Mouse (Mus musculus) limb, embryonic 14.5 days (tissue): ENCODE measurements around the gene Atpaf2. TPM values are rescaled to one million over a fixed set of nuclear protein-coding genes. Genes with fewer than 3 reads are reported as not detected.

Source experiments
- ATAC-seq: fragments of 200-750 bp; cut with Nextera tagmentation; 2 replicates; pipeline ENCODE4 v1.8.0; 2017; ENCODE audit warnings: low read depth, moderate number of reproducible peaks, moderate TSS enrichment; ENCODE audit not compliant: low FRiP score
- DNase-seq: peaks from one replicate; pipeline ENCODE4 v3.0.0-alpha.2; 2015; ENCODE audit warnings: low spot score
- H3K27ac ChIP-seq: fragments of 300-500 bp; sonication (generic); replicated peaks from 2 replicates; pipeline ENCODE4 v1.5.1; 2014; ENCODE audit warnings: low read depth, mild to moderate bottlenecking, low read length, moderate library complexity, mixed read lengths
- H3K27me3 ChIP-seq: fragments of 300-500 bp; sonication (generic); 2 replicates; pipeline ENCODE4 v1.6.1; 2014; ENCODE audit warnings: low read length, mixed read lengths; ENCODE audit not compliant: control insufficient read depth, insufficient read depth
- H3K36me3 ChIP-seq: fragments of 300-500 bp; sonication (generic); 2 replicates; pipeline ENCODE4 v1.6.1; 2014; ENCODE audit warnings: mild to moderate bottlenecking, low read length, moderate library complexity, mixed read lengths; ENCODE audit not compliant: control insufficient read depth, insufficient read depth
- H3K4me1 ChIP-seq: fragments of 300-500 bp; sonication (generic); 2 replicates; pipeline ENCODE4 v1.6.1; 2014; ENCODE audit warnings: antibody characterized with exemption, low read length, mixed read lengths; ENCODE audit not compliant: control insufficient read depth, insufficient read depth
- H3K4me2 ChIP-seq: fragments of 300-500 bp; sonication (generic); replicated peaks from 2 replicates; pipeline ENCODE4 v1.6.1; 2014; ENCODE audit warnings: low read depth, mild to moderate bottlenecking, low read length, moderate library complexity; ENCODE audit not compliant: severe bottlenecking
- H3K4me3 ChIP-seq: fragments of 300-500 bp; sonication (generic); replicated peaks from 2 replicates; pipeline ENCODE4 v1.5.1; 2014; ENCODE audit warnings: low read length
- H3K9ac ChIP-seq: fragments of 300-500 bp; sonication (generic); 2 replicates; pipeline ENCODE4 v1.6.1; 2014; ENCODE audit warnings: mild to moderate bottlenecking, low read depth, low read length, moderate library complexity; ENCODE audit not compliant: severe bottlenecking
- H3K9me3 ChIP-seq: fragments of 300-500 bp; sonication (generic); 2 replicates; pipeline ENCODE4 v1.6.1; 2016; ENCODE audit warnings: low read length; ENCODE audit not compliant: control insufficient read depth
- POLR2A ChIP-seq: fragments of 200-500 bp; IDR thresholded peaks from 2 replicates; pipeline ENCODE4 v1.8.0; 2012; ENCODE audit warnings: inconsistent platforms, mild to moderate bottlenecking, moderate library complexity, borderline replicate concordance; ENCODE audit not compliant: insufficient read depth, insufficient read length; ENCODE audit errors: extremely low read depth
- WGBS: fragments of 180-500 bp; shearing (Covaris S2); extraction: QIAGEN DNeasy Blood & Tissue Kit; methylation state at CpG from one replicate; pipeline ENCODE4 v1.1.7; 2014; 5-methylcytosine and 5-hydroxymethylcytosine counted together
- polyA plus RNA-seq, 2 experiments: library from polyadenylated mRNA; depleted of rRNA in 1 of 2; stranded (reverse) in 1 of 2; unstranded in 1 of 2; fragments of >200 nt; fragmentation: Nextera tagmentation in 1 of 2; extraction: Ambion mirVana in 1 of 2; gene quantifications; 2 replicates each; pipeline versions ENCODE4 v1.2.1 to v1.2.3; 2012 to 2014

Gene Atpaf2
- polyA plus RNA-seq, 2 experiments = 38.0 to 47.0 TPM

DNA sequence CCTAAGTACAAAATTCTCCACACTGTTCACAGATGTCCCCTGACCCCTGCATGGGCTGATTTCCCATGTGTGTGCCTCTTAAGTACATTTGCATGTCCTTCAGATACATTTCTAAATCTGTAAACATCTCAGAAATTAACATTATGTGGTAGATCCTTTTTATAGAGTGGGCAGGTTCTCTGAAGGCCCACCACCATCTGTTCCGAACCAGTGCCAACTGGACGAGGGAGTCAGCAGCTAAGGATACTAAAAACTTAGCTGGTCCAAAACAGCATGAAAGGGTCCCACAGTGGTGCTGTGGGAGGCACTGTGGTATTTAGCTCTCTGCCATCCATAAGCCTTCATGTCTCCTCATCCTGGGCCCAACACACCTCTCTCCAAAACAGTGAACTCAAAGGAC is 21.1 kb downstream of the Atpaf2 start:
- ATAC-seq = no peak
- H3K9ac ChIP-seq = no peak overlapping the region
- H3K9me3 ChIP-seq = no peaks in the 10 kb centered on the region
- no peak for DNase-seq
- 81% methylated on average over 2 of the region's 2 CpGs for WGBS
- H3K4me1 ChIP-seq = 0 out of 2 replicates have a peak, but pooled peaks cover 2% of the 10 kb centered on the region
- no peak for TF ChIP-seq POLR2A
- no peak overlapping the region for H3K4me2 ChIP-seq
- H3K4me3 ChIP-seq = no peak overlapping the region
- peaks cover 16% of the 10 kb centered on the region for H3K36me3 ChIP-seq
- H3K27me3 ChIP-seq = no peaks in the 10 kb centered on the region
- H3K27ac ChIP-seq = no peak overlapping the region

DNA sequence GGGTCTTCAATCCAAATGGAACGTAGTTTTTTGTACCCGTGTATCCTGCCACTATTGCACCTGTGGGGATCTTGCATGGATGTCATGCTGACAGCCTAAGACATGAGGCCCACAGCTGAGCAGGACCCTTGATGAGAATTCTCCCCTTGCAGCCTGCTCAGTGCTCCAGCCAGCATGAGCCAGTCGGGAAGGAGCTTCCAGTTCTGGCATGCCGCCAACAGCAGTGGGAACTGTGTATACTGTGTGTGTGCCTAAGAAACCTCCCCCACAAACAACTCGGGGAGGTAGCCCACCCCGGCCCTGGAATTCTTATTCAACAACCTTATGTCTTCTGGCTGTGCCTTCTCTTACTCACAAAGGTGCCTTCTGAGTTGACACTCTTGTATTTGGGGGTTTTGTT is 21.7 kb downstream of the Atpaf2 start:
- H3K9me3 ChIP-seq = no peaks in the 10 kb centered on the region
- H3K4me2 ChIP-seq = no peak overlapping the region
- TF ChIP-seq POLR2A = no peak
- no peak for DNase-seq
- ATAC-seq = no peak
- H3K4me1 ChIP-seq = 0 out of 2 replicates have a peak, but pooled peaks cover 2% of the 10 kb centered on the region
- no peak overlapping the region for H3K27ac ChIP-seq
- H3K4me3 ChIP-seq = no peak overlapping the region
- H3K36me3 ChIP-seq = peaks cover 10% of the 10 kb centered on the region
- no peaks in the 10 kb centered on the region for H3K27me3 ChIP-seq
- H3K9ac ChIP-seq = no peak overlapping the region
- WGBS = 56% methylated on average over 6 of the region's 6 CpGs

DNA sequence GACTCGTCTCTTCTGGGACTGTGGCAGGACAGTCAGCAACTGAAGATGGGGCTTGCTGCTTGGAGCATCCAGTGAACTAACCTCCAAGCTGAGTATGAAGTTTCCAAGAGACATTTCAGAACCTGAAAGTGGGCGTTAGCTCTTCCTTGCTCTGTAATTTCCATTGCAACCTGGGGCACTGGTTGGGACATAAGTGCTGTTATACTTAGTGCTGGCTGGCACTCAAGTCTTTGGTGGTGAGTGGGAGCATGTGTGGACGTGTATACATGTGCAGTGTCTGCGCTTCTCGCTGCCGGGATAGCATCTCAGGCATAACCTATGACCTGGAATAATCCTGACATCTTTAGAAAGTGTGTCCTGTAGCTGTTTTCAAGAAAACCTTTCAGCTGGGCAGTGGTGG is 26.9 kb downstream of the Atpaf2 start:
- Histone ChIP-seq H3K4me1 (0 out of 2 replicates have a peak, but pooled peaks cover 2% of the 10 kb centered on the region), H3K27me3 (no peaks in the 10 kb centered on the region), H3K36me3 (no peaks in the 10 kb centered on the region), H3K4me2 (no peak overlapping the region), H3K9ac (no peak overlapping the region), H3K27ac (no peak overlapping the region), H3K4me3 (no peak overlapping the region), H3K9me3 (no peaks in the 10 kb centered on the region)
- ATAC-seq = no peak
- 73% methylated on average over 6 of the region's 6 CpGs for WGBS
- DNase-seq = no peak
- TF ChIP-seq POLR2A = no peak

DNA sequence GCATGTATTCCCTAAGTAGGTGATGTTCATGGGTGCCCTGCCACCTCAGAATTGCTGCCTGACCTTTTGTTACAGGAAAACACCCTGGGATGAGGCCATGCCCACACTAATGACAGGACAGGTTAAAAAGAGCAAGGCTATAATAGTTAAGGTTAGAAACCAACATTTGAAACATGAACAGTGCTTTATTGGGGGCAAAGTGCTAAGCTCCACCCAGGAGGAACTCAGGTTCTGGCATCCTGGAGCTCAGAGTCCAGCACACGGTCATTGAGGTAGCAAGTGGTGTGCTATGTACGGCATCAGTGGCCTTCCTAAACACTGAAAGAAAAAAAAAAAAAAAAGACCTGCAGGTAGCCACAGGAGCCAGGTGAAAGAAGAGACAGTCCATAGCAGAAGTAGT is 30.3 kb downstream of the Atpaf2 start:
- Histone ChIP-seq H3K9me3 (no peaks in the 10 kb centered on the region), H3K4me3 (no peak overlapping the region), H3K27me3 (no peaks in the 10 kb centered on the region), H3K4me2 (no peak overlapping the region), H3K27ac (no peak overlapping the region), H3K36me3 (no peaks in the 10 kb centered on the region), H3K9ac (no peak overlapping the region), H3K4me1 (peaks cover 5% of the 10 kb centered on the region)
- TF ChIP-seq POLR2A = no peak
- ATAC-seq (no peak), DNase-seq (no peak)
- WGBS = 67% methylated on average over 2 of the region's 2 CpGs

DNA sequence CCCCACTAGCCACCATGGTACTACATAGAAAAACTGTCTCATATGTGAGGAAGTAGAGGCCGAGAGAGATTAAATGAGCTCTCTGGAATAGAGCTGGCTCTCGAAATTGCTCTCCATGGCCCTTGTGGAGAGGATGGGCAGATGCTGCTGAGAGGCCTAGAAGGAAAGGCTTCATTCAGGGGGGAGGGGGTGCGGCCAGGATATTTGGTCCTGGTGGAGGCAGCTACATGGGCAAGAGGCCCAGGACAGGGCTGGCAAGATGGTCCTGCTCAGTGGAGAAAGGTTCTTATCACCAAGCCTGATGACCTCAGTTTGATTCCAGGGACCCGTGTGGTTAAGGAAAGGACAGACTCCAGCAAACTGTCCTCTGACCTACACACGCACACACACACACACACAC is 32.3 kb downstream of the Atpaf2 start:
- Histone ChIP-seq H3K27ac (no peak overlapping the region), H3K4me2 (no peak overlapping the region), H3K27me3 (no peaks in the 10 kb centered on the region), H3K4me3 (no peak overlapping the region), H3K36me3 (no peaks in the 10 kb centered on the region), H3K4me1 (peaks cover 5% of the 10 kb centered on the region), H3K9me3 (no peaks in the 10 kb centered on the region), H3K9ac (no peak overlapping the region)
- no peak for ATAC-seq
- DNase-seq = no peak
- TF ChIP-seq POLR2A = no peak
- WGBS = 81% methylated on average over 5 of the region's 5 CpGs
